Mouse (Mus musculus) neural tube, embryonic 15.5 days (tissue): ENCODE data around the gene Dst. TPM values are rescaled to one million over a fixed set of nuclear protein-coding genes. Genes with fewer than 3 reads are reported as not detected.
"Not testable (repeated sequence)": the region's sequence is repeated elsewhere in the genome, so short reads cannot be mapped to it uniquely, and the experiment has no call there.

Experiments
- ATAC-seq: fragments of 200-750 bp; cut with Nextera tagmentation; 2 replicates; pipeline ENCODE4 v1.8.0; 2017; ENCODE audit warnings: mild to moderate bottlenecking, moderate TSS enrichment, moderate library complexity; ENCODE audit not compliant: low FRiP score
- H3K27ac ChIP-seq: fragments of 300-500 bp; sonication (generic); replicated peaks from 2 replicates; pipeline ENCODE4 v1.5.1; 2015; ENCODE audit warnings: mild to moderate bottlenecking, inconsistent platforms
- H3K27me3 ChIP-seq: fragments of 300-500 bp; sonication (generic); replicated peaks from 2 replicates; pipeline ENCODE4 v1.6.1; 2015; ENCODE audit warnings: inconsistent platforms
- H3K36me3 ChIP-seq: fragments of 300-500 bp; sonication (generic); 2 replicates; pipeline ENCODE4 v1.6.1; 2015; ENCODE audit warnings: inconsistent platforms
- H3K4me1 ChIP-seq: fragments of 300-500 bp; sonication (generic); 2 replicates; pipeline ENCODE4 v1.6.1; 2015; ENCODE audit warnings: inconsistent platforms
- H3K4me2 ChIP-seq: fragments of 300-500 bp; sonication (generic); 2 replicates; pipeline ENCODE4 v1.6.1; 2015; ENCODE audit warnings: inconsistent platforms, mild to moderate bottlenecking, moderate library complexity
- H3K4me3 ChIP-seq: fragments of 300-500 bp; sonication (generic); replicated peaks from 2 replicates; pipeline ENCODE4 v1.5.1; 2015; ENCODE audit warnings: mild to moderate bottlenecking, inconsistent platforms
- H3K9ac ChIP-seq: fragments of 300-500 bp; sonication (generic); replicated peaks from 2 replicates; pipeline ENCODE4 v1.6.1; 2015; ENCODE audit warnings: mild to moderate bottlenecking, inconsistent platforms
- H3K9me3 ChIP-seq: fragments of 300-500 bp; sonication (generic); replicated peaks from 2 replicates; pipeline ENCODE4 v1.6.1; 2016; ENCODE audit warnings: inconsistent platforms
- WGBS: fragments of 180-500 bp; shearing (Covaris S2); methylation state at CpG from one replicate; pipeline ENCODE4 v1.1.7; 2015; ENCODE audit warnings: mixed read lengths; 5-methylcytosine and 5-hydroxymethylcytosine counted together
- polyA plus RNA-seq: library from polyadenylated mRNA; unstranded; fragments of >200 nt; fragmentation: Nextera tagmentation; extraction: Ambion mirVana; gene quantifications from 2 replicates; pipeline ENCODE4 v1.2.1, GENCODE M21; 2015

The Dst gene
- polyA plus RNA-seq, 1 experiment from 2014 or later = 38.0 TPM

GRCm38 (mm10) chr1:34052422-34052821 is 144.4 kb downstream of the Dst start:
- Histone ChIP-seq H3K9me3 (no peaks in the 10 kb centered on the region), H3K27ac (no peak overlapping the region), H3K4me2 (no peak overlapping the region), H3K4me1 (peaks cover 26% of the 10 kb centered on the region), H3K36me3 (no peaks in the 10 kb centered on the region), H3K9ac (no peak overlapping the region), H3K27me3 (no peaks in the 10 kb centered on the region), H3K4me3 (no peak overlapping the region)
- no peak for ATAC-seq
- WGBS = 49% methylated on average over 5 of the region's 5 CpGs

GRCm38 (mm10) chr1:34054970-34055369 is 146.9 kb downstream of the Dst start:
- Histone ChIP-seq H3K36me3 (no peaks in the 10 kb centered on the region), H3K4me3 (no peak overlapping the region), H3K4me2 (no peak overlapping the region), H3K27ac (no peak overlapping the region), H3K9me3 (no peaks in the 10 kb centered on the region), H3K27me3 (no peaks in the 10 kb centered on the region), H3K9ac (no peak overlapping the region), H3K4me1 (peaks cover 23% of the 10 kb centered on the region)
- 93% methylated on average over 10 of the region's 10 CpGs for WGBS
- no peak for ATAC-seq

- H3K27ac ChIP-seq = no peak overlapping the region
Observed at GRCm38 (mm10) chr1:34056658-34057057, 148.6 kb downstream of the Dst start.

GRCm38 (mm10) chr1:34059231-34059630 is 151.2 kb downstream of the Dst start:
- ATAC-seq = no peak
- 92% methylated on average over 12 of the region's 12 CpGs for WGBS
- Histone ChIP-seq H3K27me3 (no peaks in the 10 kb centered on the region), H3K4me1 (peaks cover 17% of the 10 kb centered on the region), H3K9ac (no peak overlapping the region), H3K36me3 (no peaks in the 10 kb centered on the region), H3K27ac (no peak overlapping the region), H3K9me3 (no peaks in the 10 kb centered on the region), H3K4me3 (no peak overlapping the region), H3K4me2 (no peak overlapping the region)

More at GRCm38 (mm10) chr1:34056658-34057057, 148.6 kb downstream of the Dst start:
- H3K4me1 ChIP-seq = peaks cover 32% of the 10 kb centered on the region
- H3K9me3 ChIP-seq = no peaks in the 10 kb centered on the region
- H3K27me3 ChIP-seq = no peaks in the 10 kb centered on the region
- no peak overlapping the region for H3K4me2 ChIP-seq
- ATAC-seq = no peak
- no peak overlapping the region for H3K9ac ChIP-seq
- no peak overlapping the region for H3K4me3 ChIP-seq
- 92% methylated on average over 14 of the region's 14 CpGs for WGBS
- no peaks in the 10 kb centered on the region for H3K36me3 ChIP-seq

GRCm38 (mm10) chr1:34060446-34060845 is 152.4 kb downstream of the Dst start:
- Histone ChIP-seq H3K4me1 (peaks cover 17% of the 10 kb centered on the region), H3K36me3 (no peaks in the 10 kb centered on the region), H3K9ac (no peak overlapping the region), H3K4me2 (peak overlapping the region; percentile 28), H3K27ac (peak overlapping the region; percentile 1; the same call in 1 of the 2 replicates), H3K4me3 (no peak overlapping the region), H3K9me3 (no peaks in the 10 kb centered on the region), H3K27me3 (no peaks in the 10 kb centered on the region)
- peak; percentile 29; the same call in 1 of the 2 replicates for ATAC-seq
- WGBS = 5% methylated on average over 6 of the region's 6 CpGs

- H3K9me3 ChIP-seq = no peaks in the 10 kb centered on the region
- WGBS = 23% methylated on average over 4 of the region's 4 CpGs
Observed at GRCm38 (mm10) chr1:34061078-34061477, 153.1 kb downstream of the Dst start.

GRCm38 (mm10) chr1:34061860-34062259 is 153.8 kb downstream of the Dst start:
- WGBS = 66% methylated on average over 1 of the region's 1 CpGs
- H3K27ac ChIP-seq = no peak overlapping the region
- no peak overlapping the region for H3K4me2 ChIP-seq

More at GRCm38 (mm10) chr1:34061078-34061477, 153.1 kb downstream of the Dst start:
- Histone ChIP-seq H3K4me1 (peaks cover 17% of the 10 kb centered on the region), H3K4me2 (peak overlapping the region; percentile 28), H3K36me3 (no peaks in the 10 kb centered on the region), H3K27ac (no peak overlapping the region), H3K27me3 (no peaks in the 10 kb centered on the region), H3K9ac (no peak overlapping the region), H3K4me3 (no peak overlapping the region)
- ATAC-seq = peak; percentile 15; the same call in 1 of the 2 replicates

GRCm38 (mm10) chr1:34063943-34064342 is 155.9 kb downstream of the Dst start:
- H3K4me2 ChIP-seq = no peak overlapping the region
- H3K9me3 ChIP-seq = no peaks in the 10 kb centered on the region
- ATAC-seq = no peak
- H3K27ac ChIP-seq = no peak overlapping the region
- 69% methylated on average over 3 of the region's 3 CpGs for WGBS
- no peak overlapping the region for H3K4me3 ChIP-seq
- no peaks in the 10 kb centered on the region for H3K36me3 ChIP-seq
- H3K9ac ChIP-seq = no peak overlapping the region
- H3K4me1 ChIP-seq = peaks cover 17% of the 10 kb centered on the region
- H3K27me3 ChIP-seq = no peaks in the 10 kb centered on the region

More at GRCm38 (mm10) chr1:34061860-34062259, 153.8 kb downstream of the Dst start:
- peaks cover 17% of the 10 kb centered on the region for H3K4me1 ChIP-seq
- no peak overlapping the region for H3K9ac ChIP-seq
- no peak overlapping the region for H3K4me3 ChIP-seq
- no peaks in the 10 kb centered on the region for H3K9me3 ChIP-seq
- ATAC-seq = no peak
- no peaks in the 10 kb centered on the region for H3K36me3 ChIP-seq
- H3K27me3 ChIP-seq = no peaks in the 10 kb centered on the region

GRCm38 (mm10) chr1:34065551-34066048 is 157.6 kb downstream of the Dst start:
- no peak for ATAC-seq
- 67% methylated on average over 5 of the region's 5 CpGs for WGBS
- H3K27ac ChIP-seq = no peak overlapping the region

GRCm38 (mm10) chr1:34066401-34066800 is 158.4 kb downstream of the Dst start:
- not testable (repeated sequence) for H3K36me3 ChIP-seq, H3K27me3 ChIP-seq, H3K9ac ChIP-seq, H3K4me2 ChIP-seq, ATAC-seq, H3K4me1 ChIP-seq, H3K9me3 ChIP-seq, H3K4me3 ChIP-seq, H3K27ac ChIP-seq
- 97% methylated on average over 4 of the region's 4 CpGs for WGBS

More at GRCm38 (mm10) chr1:34065551-34066048, 157.6 kb downstream of the Dst start:
- Histone ChIP-seq H3K4me1 (peaks cover 11% of the 10 kb centered on the region), H3K9ac (no peak overlapping the region), H3K27me3 (no peaks in the 10 kb centered on the region), H3K36me3 (no peaks in the 10 kb centered on the region), H3K4me2 (no peak overlapping the region), H3K9me3 (no peaks in the 10 kb centered on the region), H3K4me3 (no peak overlapping the region)

GRCm38 (mm10) chr1:34068341-34068740 is 160.3 kb downstream of the Dst start:
- H3K36me3 ChIP-seq = no peaks in the 10 kb centered on the region
- no peak overlapping the region for H3K27ac ChIP-seq
- 71% methylated on average over 5 of the region's 5 CpGs for WGBS
- no peak; the same call in 1 of the 2 replicates for ATAC-seq
- no peak overlapping the region for H3K4me2 ChIP-seq
- H3K9ac ChIP-seq = no peak overlapping the region
- H3K9me3 ChIP-seq = no peaks in the 10 kb centered on the region
- no peaks in the 10 kb centered on the region for H3K27me3 ChIP-seq
- peaks cover 3% of the 10 kb centered on the region; the same call in 1 of the 2 replicates for H3K4me1 ChIP-seq
- no peak overlapping the region for H3K4me3 ChIP-seq

GRCm38 (mm10) chr1:34069514-34070290 is 161.7 kb downstream of the Dst start:
- H3K4me2 ChIP-seq = no peak overlapping the region
- H3K4me1 ChIP-seq = peaks cover 10% of the 10 kb centered on the region
- H3K27ac ChIP-seq = no peak overlapping the region
- no peaks in the 10 kb centered on the region for H3K9me3 ChIP-seq
- H3K36me3 ChIP-seq = no peaks in the 10 kb centered on the region
- ATAC-seq = no peak
- H3K27me3 ChIP-seq = no peaks in the 10 kb centered on the region
- no peak overlapping the region for H3K9ac ChIP-seq
- no peak overlapping the region for H3K4me3 ChIP-seq
- WGBS = 86% methylated on average over 10 of the region's 10 CpGs
